Mouse (Mus musculus) CD4-positive, CD25-positive, alpha-beta regulatory T cell, adult 4 months (primary cell): ENCODE data around the gene Dhx30. TPM values are rescaled to one million over a fixed set of nuclear protein-coding genes. Genes with fewer than 3 reads are reported as not detected.

Experiments used
- ATAC-seq: one replicate; pipeline ENCODE4 v1.8.0; 2017
- polyA plus RNA-seq, 2 experiments: library from polyadenylated mRNA; unstranded; fragments of 100-300 nt; shearing (Covaris generic); gene quantifications; one replicate each; pipeline ENCODE4 v1.2.1; 2017

Gene Dhx30
- polyA plus RNA-seq, 2 experiments from 2014 or later = 102 to 156 TPM

GRCm38 (mm10) chr9:110044373-110044772 lies 73.3 kb downstream of the Dhx30 start:
- no peak for ATAC-seq

- no peak for ATAC-seq
These were observed 79.1 kb downstream of the Dhx30 start for GRCm38 (mm10) chr9:110038485-110038884.

- no peak for ATAC-seq
These were observed 79.7 kb downstream of the Dhx30 start for GRCm38 (mm10) chr9:110037895-110038294.

GRCm38 (mm10) chr9:110035091-110035490 lies 82.5 kb downstream of the Dhx30 start:
- ATAC-seq = no peak

Other genes starting within 250 kb of the Dhx30 start
- 1 to 10 TPM; 7.0 to 7.4 TPM for gene Cdc25a, start 242.3 kb downstream of the Dhx30 start, polyA plus RNA-seq
- 10 to 100 TPM; 36.8 to 41.0 TPM for gene Map4, start 186.4 kb downstream of the Dhx30 start, polyA plus RNA-seq
- 10 to 100 TPM; 23.4 to 24.1 TPM for gene Smarcc1, start 122 bp downstream of the Dhx30 start, polyA plus RNA-seq
- gene Cspg5, start 126.0 kb upstream of the Dhx30 start, polyA plus RNA-seq = under 1 TPM; 0.24 to 0.57 TPM
- 10 to 100 TPM; 13.5 to 23.8 TPM for gene Elp6, start 187.3 kb upstream of the Dhx30 start, polyA plus RNA-seq
- 10 to 100 TPM; 11.6 to 19.6 TPM for gene Scap, start 215.5 kb upstream of the Dhx30 start, polyA plus RNA-seq